Mouse (Mus musculus): ENCODE measurements around the gene Myo10. TPM values are rescaled to one million over a fixed set of nuclear protein-coding genes. Genes with fewer than 3 reads are reported as not detected.

Myo10 gene
- polyA plus RNA-seq (2017; shearing (Covaris generic)), result 0.94 TPM

DNA sequence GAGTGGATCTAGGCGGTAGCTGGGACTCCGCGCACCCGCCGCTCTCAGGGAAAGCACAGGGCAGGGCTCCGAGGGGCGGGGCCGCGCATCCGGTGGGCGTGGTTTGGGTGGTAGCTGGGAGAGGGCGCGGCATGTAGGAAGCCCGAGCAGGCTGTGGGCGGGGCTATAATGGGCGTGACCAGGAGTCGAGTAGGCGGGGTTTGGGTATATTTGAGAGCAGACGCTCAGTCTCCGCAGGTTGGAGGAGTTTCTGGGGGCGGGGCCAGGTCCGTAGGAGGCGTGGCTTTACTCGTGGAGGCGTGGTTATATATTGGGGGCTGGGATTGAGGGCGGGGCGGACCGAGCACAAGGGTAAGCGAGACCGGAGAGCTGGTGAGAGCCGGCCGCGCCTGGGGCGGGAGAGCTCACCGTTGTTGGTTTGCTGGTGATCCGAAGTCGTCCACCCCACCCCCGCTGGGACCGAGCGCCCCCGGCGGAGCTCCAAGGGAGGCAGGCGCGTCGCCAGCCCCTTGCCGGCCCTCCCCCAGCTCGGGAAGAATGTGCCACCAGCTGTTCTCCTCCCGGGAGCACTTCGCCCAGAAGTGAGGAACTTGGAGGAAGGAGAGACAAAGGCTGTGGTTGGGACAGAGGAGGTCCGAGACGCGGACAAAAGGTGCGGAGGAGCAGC is at the start of gene Myo10:
Gene Myo10 (plus strand): TSS at position 326 of the 667 bp plus-strand sequence.

DNA sequence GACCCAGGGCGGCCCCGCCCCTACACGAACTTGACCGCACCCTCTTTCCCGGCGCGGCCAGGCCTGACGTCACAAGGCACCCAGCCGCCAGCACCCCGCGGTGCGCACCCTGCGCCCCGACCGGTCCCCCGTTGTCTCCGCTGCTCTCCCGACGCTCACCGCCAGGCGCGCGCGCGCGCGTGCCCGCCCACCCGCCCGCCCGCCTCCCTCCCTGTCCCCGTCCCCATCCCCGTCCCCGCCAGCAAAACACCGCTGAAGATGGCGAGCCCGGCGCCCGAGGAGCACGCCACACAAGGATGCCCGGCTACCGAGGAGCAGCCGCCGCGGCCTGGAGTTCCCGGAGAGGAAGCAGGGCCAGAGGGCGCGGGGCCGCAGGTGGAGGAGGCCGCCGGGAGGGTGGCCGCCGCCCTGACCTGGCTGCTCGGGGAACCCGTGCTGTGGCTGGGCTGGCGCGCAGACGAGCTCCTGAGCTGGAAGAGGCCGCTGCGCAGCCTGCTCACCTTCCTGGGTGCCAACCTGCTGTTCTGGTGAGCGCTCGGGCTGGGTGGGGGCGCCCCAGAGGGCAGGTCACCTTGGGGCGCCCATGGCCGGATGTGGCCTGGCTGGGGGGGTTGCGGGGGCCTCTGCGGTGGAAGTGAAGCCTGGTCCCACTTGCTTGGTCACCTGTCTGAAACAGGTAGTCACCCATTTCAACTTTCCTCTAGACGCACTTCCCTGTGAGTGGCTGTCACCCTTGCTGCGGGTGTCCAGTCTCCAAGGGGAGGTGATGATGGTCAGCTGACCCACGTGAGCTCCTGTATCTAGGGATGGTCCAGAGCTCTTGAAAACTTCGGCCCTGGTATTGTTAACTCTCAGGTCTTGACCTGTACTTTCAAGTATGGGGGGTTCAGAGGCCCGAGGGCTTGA is 221.0 kb downstream of the Myo10 start, which contains the start of gene Retreg1:
Gene Retreg1 (plus strand): TSS at position 95 of the 906 bp plus-strand sequence.

Other genes with a start within 250 kb of the Myo10 start
- 0.26 TPM for gene Basp1, start 208.8 kb upstream of the Myo10 start, polyA plus RNA-seq (2017; shearing (Covaris generic))
- 72.9 TPM for gene Retreg1, start 220.7 kb downstream of the Myo10 start, polyA plus RNA-seq (2017; shearing (Covaris generic))